Mouse (Mus musculus) limb, embryonic 11.5 days (tissue): Measurements from ENCODE around the gene Gm45021. TPM values are rescaled to one million over a fixed set of nuclear protein-coding genes. Genes with fewer than 3 reads are reported as not detected.

Source experiments
- ATAC-seq: fragments of 200-750 bp; cut with Nextera tagmentation; 2 replicates; pipeline ENCODE4 v1.8.0; 2017; ENCODE audit warnings: low read depth; ENCODE audit not compliant: insufficient number of reproducible peaks, low FRiP score, low TSS enrichment
- DNase-seq: peaks from one replicate; pipeline ENCODE4 v3.0.0-alpha.2; 2015; ENCODE audit warnings: low spot score
- H3K27ac ChIP-seq: fragments of 300-500 bp; sonication (generic); replicated peaks from 2 replicates; pipeline ENCODE4 v1.5.1; 2014; ENCODE audit warnings: low read depth, mild to moderate bottlenecking, low read length
- H3K27me3 ChIP-seq: fragments of 300-500 bp; sonication (generic); 2 replicates; pipeline ENCODE4 v1.6.1; 2014; ENCODE audit warnings: mild to moderate bottlenecking, low read length, mixed read lengths; ENCODE audit not compliant: control insufficient read depth, insufficient read depth
- H3K36me3 ChIP-seq: fragments of 300-500 bp; sonication (generic); 2 replicates; pipeline ENCODE4 v1.6.1; 2014; ENCODE audit warnings: mild to moderate bottlenecking, low read length, moderate library complexity, mixed read lengths; ENCODE audit not compliant: control insufficient read depth, insufficient read depth
- H3K4me1 ChIP-seq: fragments of 300-500 bp; sonication (generic); 2 replicates; pipeline ENCODE4 v1.6.1; 2014; ENCODE audit warnings: low read length, mixed read lengths; ENCODE audit not compliant: control insufficient read depth, insufficient read depth
- H3K4me2 ChIP-seq: fragments of 300-500 bp; sonication (generic); 2 replicates; pipeline ENCODE4 v1.6.1; 2014; ENCODE audit warnings: low read depth, mild to moderate bottlenecking, moderate library complexity; ENCODE audit not compliant: severe bottlenecking
- H3K4me3 ChIP-seq: fragments of 300-500 bp; sonication (generic); 2 replicates; pipeline ENCODE4 v1.5.1; 2014; ENCODE audit warnings: low read depth, low read length
- H3K9ac ChIP-seq: fragments of 300-500 bp; sonication (generic); 2 replicates; pipeline ENCODE4 v1.6.1; 2014; ENCODE audit warnings: mild to moderate bottlenecking, low read length
- H3K9me3 ChIP-seq: fragments of 300-500 bp; sonication (generic); 2 replicates; pipeline ENCODE4 v1.6.1; 2016; ENCODE audit warnings: low read length; ENCODE audit not compliant: control insufficient read depth
- WGBS: fragments of 180-500 bp; shearing (Covaris S2); extraction: QIAGEN DNeasy Blood & Tissue Kit; methylation state at CpG from one replicate; pipeline ENCODE4 v1.1.7; 2014; 5-methylcytosine and 5-hydroxymethylcytosine counted together
- polyA plus RNA-seq: library from polyadenylated mRNA; unstranded; fragments of >200 nt; fragmentation: Nextera tagmentation; extraction: Ambion mirVana; gene quantifications from 2 replicates; pipeline ENCODE4 v1.2.1, GENCODE M21; 2014

Gm45021 gene
- polyA plus RNA-seq: not detected in 2 replicates

DNA sequence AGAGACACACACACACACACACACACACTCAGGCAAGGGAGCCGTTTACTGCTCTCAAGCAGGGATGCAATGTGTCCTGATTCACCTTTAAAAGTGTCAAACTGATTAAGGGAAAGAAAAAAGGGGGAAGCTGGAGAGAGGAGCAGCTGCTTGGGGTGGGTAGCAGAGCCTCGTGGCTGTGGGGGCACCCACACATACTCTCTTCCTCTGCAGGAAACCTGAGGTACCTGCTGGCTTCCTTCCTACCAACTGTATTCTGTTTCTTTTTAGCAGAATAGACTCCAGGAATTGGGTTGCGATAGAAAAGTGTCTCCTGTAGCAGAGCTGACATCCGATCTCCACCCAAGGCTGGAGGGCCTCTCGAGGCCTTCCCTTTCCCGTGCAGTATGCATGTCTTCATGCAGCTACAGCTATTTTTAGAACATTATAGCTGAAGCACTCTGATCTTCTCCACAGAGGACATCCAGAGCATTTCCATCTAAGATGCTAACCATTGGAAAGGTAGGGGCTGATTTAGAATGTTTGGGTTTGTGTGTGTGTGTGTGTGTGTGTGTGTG, at the start of gene Gm45021:
TSS of gene Gm45021 (plus strand) at position 417 of the 557 bp plus-strand sequence.
- no peak for ATAC-seq
- Histone ChIP-seq H3K9me3 (no peaks in the 10 kb centered on the region), H3K4me1 (peaks cover 2% of the 10 kb centered on the region; the same call in 1 of the 2 replicates), H3K27me3 (no peaks in the 10 kb centered on the region), H3K27ac (no peak within 1 kb of the TSS), H3K4me2 (no peak within 1 kb of the TSS), H3K4me3 (no peak within 1 kb of the TSS), H3K9ac (no peak within 1 kb of the TSS; the same call in 1 of the 2 replicates), H3K36me3 (no peaks in the 10 kb centered on the region)
- 43% methylated on average over 6 of the region's 6 CpGs for WGBS
- DNase-seq: no peak

GRCm38 (mm10) chr6:48539860-48540259, 49.5 kb upstream of the Gm45021 start:
- H3K36me3 ChIP-seq: no peaks in the 10 kb centered on the region
- H3K27ac ChIP-seq: no peak overlapping the region; the same call in 1 of the 2 replicates
- peaks cover 29% of the 10 kb centered on the region for H3K4me1 ChIP-seq
- WGBS: 50% methylated on average over 5 of the region's 5 CpGs
- no peak overlapping the region for H3K4me2 ChIP-seq
- no peak for DNase-seq
- H3K4me3 ChIP-seq: no peak overlapping the region
- H3K9me3 ChIP-seq: no peaks in the 10 kb centered on the region
- ATAC-seq: no peak
- no peak overlapping the region for H3K9ac ChIP-seq
- H3K27me3 ChIP-seq: no peaks in the 10 kb centered on the region

DNA sequence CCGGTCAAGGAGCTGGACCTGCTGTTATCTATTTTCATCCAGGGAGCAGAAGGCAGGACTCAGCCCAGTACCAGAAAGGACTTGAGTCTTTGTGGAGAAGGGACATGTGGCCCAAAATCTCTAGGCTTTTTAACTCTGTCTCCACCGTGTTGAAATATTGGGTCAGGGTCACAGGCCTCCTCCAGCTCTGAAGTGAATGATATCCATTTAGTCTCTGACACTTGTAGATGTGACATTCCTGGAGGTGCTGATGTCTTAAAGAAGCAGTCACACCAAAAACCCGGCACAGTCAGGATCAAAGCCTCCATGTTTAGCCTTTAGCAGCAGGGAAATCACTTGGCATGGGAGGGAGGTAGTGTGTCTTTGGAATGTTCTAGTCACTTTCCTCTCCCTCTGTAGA, 48.7 kb upstream of the Gm45021 start:
- 20% methylated on average over 3 of the region's 3 CpGs for WGBS
- H3K27ac ChIP-seq: peak overlapping the region; percentile 60; the same call in 1 of the 2 replicates
- DNase-seq (no peak), ATAC-seq (no peak)
- H3K4me2 ChIP-seq: no peak overlapping the region
- H3K9me3 ChIP-seq: no peaks in the 10 kb centered on the region
- H3K27me3 ChIP-seq: no peaks in the 10 kb centered on the region
- no peak overlapping the region for H3K4me3 ChIP-seq
- H3K9ac ChIP-seq: no peak overlapping the region
- H3K36me3 ChIP-seq: no peaks in the 10 kb centered on the region
- H3K4me1 ChIP-seq: peaks cover 29% of the 10 kb centered on the region

DNA sequence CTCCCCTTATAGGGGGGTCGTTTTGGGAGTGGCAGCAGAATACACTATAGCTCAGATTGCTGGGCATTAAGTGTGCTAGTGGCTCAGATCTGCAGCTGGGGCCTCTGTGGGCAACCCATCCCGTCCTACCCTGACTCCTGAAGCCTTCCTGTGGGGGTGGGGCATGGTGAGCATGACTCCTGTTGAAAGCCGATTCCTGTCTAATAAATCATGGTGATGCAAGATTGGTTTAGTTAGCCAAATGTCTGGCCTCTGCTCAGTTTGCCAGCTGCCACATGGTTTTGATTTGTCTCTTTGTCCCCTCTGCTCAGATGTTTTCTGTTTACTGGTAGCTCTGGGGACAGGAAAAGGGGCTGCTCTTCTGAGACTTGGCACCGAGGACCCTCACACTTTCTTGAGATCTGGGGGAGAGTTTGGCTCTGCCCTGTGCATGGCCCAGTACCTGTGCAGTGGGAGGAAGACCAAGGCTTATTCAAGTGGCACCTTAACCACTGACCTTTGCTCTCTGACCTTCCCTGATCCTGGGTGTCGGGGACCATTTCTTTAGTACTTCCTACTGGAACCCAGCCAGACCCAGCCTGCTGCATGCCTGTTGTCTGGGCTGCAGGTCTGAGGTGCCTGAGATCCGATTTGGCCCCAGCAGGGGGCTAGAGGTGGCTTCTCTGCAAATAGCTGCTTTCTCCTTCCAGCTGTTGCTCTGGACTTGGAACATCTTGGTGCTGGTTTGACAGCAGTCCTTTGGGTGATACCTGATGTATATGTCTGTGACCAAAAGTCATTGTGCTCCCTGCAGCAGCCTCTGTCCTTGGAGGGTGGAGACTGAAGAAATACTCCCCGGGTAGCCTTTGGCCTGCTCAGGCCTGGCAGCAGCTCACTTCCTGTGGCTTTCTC, 47.6 kb upstream of the Gm45021 start:
- Histone ChIP-seq H3K27me3 (no peaks in the 10 kb centered on the region), H3K4me3 (no peak overlapping the region), H3K27ac (peak overlapping the region; percentile 94), H3K4me1 (peaks cover 29% of the 10 kb centered on the region), H3K9ac (peak overlapping the region; percentile 40), H3K9me3 (no peaks in the 10 kb centered on the region), H3K36me3 (no peaks in the 10 kb centered on the region), H3K4me2 (0 out of 2 replicates have a peak overlapping the region, but pooled peaks have one; percentile 12)
- WGBS: 6% methylated on average over 7 of the region's 7 CpGs
- DNase-seq (peak; percentile 87), ATAC-seq (peak; percentile 72)

DNA sequence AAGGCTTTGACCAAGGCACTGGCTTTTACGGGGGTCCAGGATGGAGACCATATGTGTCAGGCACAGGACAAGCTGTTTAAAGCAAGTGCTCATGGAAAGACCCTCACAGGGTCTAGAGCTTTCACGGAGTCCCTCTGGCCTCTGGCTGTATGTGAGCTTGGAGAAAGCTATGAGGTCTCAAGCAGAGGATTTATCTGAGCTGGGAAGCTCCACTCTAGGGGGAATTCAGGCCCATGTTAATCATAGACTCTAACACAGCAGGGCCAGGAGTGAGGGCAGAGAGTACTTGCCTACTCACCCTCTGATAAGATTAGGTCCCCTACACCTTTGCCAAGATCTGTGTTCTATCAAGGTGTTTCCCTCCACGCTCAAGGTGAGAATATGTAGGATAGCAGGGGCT, 46.8 kb upstream of the Gm45021 start:
- no peak overlapping the region for H3K4me3 ChIP-seq
- no peak overlapping the region for H3K4me2 ChIP-seq
- ATAC-seq (no peak), DNase-seq (no peak)
- no peak overlapping the region for H3K9ac ChIP-seq
- H3K27ac ChIP-seq: peak overlapping the region; percentile 94
- 62% methylated on average over 3 of the region's 3 CpGs for WGBS
- no peaks in the 10 kb centered on the region for H3K9me3 ChIP-seq
- H3K4me1 ChIP-seq: peaks cover 29% of the 10 kb centered on the region
- no peaks in the 10 kb centered on the region for H3K27me3 ChIP-seq
- H3K36me3 ChIP-seq: no peaks in the 10 kb centered on the region

- H3K4me3 ChIP-seq: no peak overlapping the region
- H3K4me1 ChIP-seq: peaks cover 25% of the 10 kb centered on the region
- DNase-seq (no peak), ATAC-seq (no peak)
- no peaks in the 10 kb centered on the region for H3K36me3 ChIP-seq
- no peaks in the 10 kb centered on the region for H3K9me3 ChIP-seq
- no peak overlapping the region for H3K27ac ChIP-seq
- no peak overlapping the region for H3K4me2 ChIP-seq
- WGBS: 80% methylated on average over 5 of the region's 5 CpGs
- no peak overlapping the region for H3K9ac ChIP-seq
- no peaks in the 10 kb centered on the region for H3K27me3 ChIP-seq
Observed at GRCm38 (mm10) chr6:48545251-48545650, 44.2 kb upstream of the Gm45021 start.

- peak; percentile 38 for DNase-seq
- no peak for ATAC-seq
- H3K27me3 ChIP-seq: no peaks in the 10 kb centered on the region
- H3K36me3 ChIP-seq: no peaks in the 10 kb centered on the region
- no peak overlapping the region for H3K9ac ChIP-seq
- 54% methylated on average over 1 of the region's 1 CpGs for WGBS
- H3K27ac ChIP-seq: no peak overlapping the region
- no peaks in the 10 kb centered on the region for H3K9me3 ChIP-seq
- H3K4me1 ChIP-seq: peaks cover 17% of the 10 kb centered on the region
- H3K4me3 ChIP-seq: no peak overlapping the region
- H3K4me2 ChIP-seq: no peak overlapping the region
Observed at GRCm38 (mm10) chr6:48546271-48546670, 43.1 kb upstream of the Gm45021 start.

- Histone ChIP-seq H3K9ac (no peak overlapping the region), H3K36me3 (no peaks in the 10 kb centered on the region), H3K4me3 (no peak overlapping the region), H3K9me3 (no peaks in the 10 kb centered on the region), H3K4me1 (peaks cover 12% of the 10 kb centered on the region), H3K27ac (no peak overlapping the region), H3K4me2 (no peak overlapping the region), H3K27me3 (no peaks in the 10 kb centered on the region)
- ATAC-seq: no peak
- 58% methylated on average over 4 of the region's 4 CpGs for WGBS
- DNase-seq: no peak
Observed at GRCm38 (mm10) chr6:48546858-48547257, 42.6 kb upstream of the Gm45021 start.
